Mouse (Mus musculus) cortical plate, adult 2 months (tissue): ENCODE data around the gene Ccdc69. TPM values are rescaled to one million over a fixed set of nuclear protein-coding genes. Genes with fewer than 3 reads are reported as not detected.

Experiments
- H3K27ac ChIP-seq: fragments of 200-500 bp; 2 replicates; pipeline ENCODE4 v1.5.1; 2012; ENCODE audit warnings: low read length, control low read depth, inconsistent platforms; ENCODE audit not compliant: insufficient read depth
- H3K4me1 ChIP-seq: fragments of 200-500 bp; 2 replicates; pipeline ENCODE4 v1.6.1; 2011; ENCODE audit warnings: low read length; ENCODE audit not compliant: control insufficient read depth, insufficient read depth
- H3K4me3 ChIP-seq: fragments of 200-500 bp; 2 replicates; pipeline ENCODE4 v1.5.1; 2011; ENCODE audit warnings: mild to moderate bottlenecking, low read length, control low read depth; ENCODE audit not compliant: insufficient read depth
- CTCF ChIP-seq: fragments of 200-500 bp; IDR thresholded peaks from 2 replicates; pipeline ENCODE4 v1.5.1; 2011; ENCODE audit warnings: mild to moderate bottlenecking, control low read depth, low read length; ENCODE audit not compliant: insufficient read depth; ENCODE audit errors: extremely low read depth
- POLR2A ChIP-seq: fragments of 200-500 bp; IDR thresholded peaks from 2 replicates; pipeline ENCODE4 v1.6.1; 2011; ENCODE audit warnings: mild to moderate bottlenecking, low read length, control low read depth; ENCODE audit not compliant: insufficient read depth; ENCODE audit errors: extremely low read depth
- polyA plus RNA-seq: library from polyadenylated mRNA; depleted of rRNA; stranded (reverse); fragments of >200 nt; gene quantifications from 2 replicates; pipeline ENCODE4 v1.2.3, GENCODE M21; 2012; rRNA removed

The Ccdc69 gene
- polyA plus RNA-seq, 1 experiment = 0.58 TPM

DNA sequence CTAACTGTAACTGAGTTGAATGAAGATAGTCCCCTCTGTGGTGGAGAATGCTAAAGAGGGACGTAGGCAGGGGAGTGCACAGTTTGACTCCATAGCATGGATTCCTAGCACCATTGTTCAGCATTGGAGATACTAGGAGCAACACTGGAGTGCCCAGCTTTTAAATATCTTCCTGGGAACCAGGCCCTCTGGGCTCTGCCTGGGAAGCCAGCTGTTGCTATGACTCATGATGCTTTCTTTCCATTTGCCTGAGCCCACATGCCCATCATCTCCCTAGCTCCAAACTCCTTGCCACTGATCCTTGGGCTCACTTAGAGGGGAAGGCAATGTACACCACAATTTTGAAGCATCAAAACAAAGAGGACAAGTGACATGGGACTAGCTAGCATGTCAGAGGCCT, 61.2 kb downstream of the Ccdc69 start:
- TF ChIP-seq CTCF (no peak), POLR2A (no peak)
- no peak overlapping the region for H3K4me3 ChIP-seq
- peak overlapping the region; percentile 57 for H3K27ac ChIP-seq
- H3K4me1 ChIP-seq = peaks cover 16% of the 10 kb centered on the region

- TF ChIP-seq CTCF = no peak
- H3K4me3 ChIP-seq = no peak overlapping the region
- H3K27ac ChIP-seq = peak overlapping the region; percentile 12
- peaks cover 17% of the 10 kb centered on the region for H3K4me1 ChIP-seq
Measured at GRCm38 (mm10) chr11:55015831-55016241, 62.1 kb downstream of the Ccdc69 start.

DNA sequence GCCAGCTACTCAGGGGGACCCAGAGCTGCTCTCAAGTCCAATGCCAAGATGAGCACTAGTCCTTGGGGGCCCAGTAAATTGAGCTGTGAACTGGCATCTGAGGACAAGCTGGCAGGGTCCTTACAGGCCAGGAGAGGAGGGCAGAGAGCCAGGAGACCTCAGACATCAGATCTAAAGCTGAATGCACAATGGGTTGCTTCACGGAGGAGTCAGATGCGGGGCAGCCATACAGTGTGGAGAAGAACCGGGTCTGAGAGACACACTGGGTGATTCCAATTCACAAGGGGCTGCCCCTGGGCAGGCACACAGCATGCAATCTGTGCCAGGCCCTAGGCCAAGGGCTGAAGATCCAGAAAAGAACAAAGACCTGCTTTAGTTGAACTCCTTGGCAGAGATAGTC, 62.7 kb downstream of the Ccdc69 start:
- Histone ChIP-seq H3K4me3 (no peak overlapping the region), H3K4me1 (peaks cover 17% of the 10 kb centered on the region), H3K27ac (0 out of 2 replicates have a peak overlapping the region, but pooled peaks have one; percentile 12)
- TF ChIP-seq POLR2A (no peak), CTCF (no peak)

DNA sequence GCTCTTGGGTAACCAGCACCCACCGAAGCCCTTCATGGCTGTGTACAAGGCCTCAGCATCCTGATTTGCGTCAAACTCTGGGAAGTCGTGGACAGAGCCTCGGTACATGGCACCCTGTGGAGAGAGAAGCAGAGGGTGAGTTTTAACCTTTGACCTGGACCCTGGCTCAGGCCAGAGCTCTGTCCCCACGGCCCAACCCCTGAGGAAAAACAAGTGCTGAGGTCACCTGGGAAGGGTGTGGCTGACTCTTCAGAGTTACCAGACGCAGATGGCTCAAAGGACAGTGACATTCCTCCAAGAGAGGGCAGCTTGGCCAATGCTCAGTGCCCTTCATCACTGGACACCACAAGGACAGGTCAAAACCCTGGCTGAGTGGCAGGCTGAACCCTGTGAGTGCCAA, 64.1 kb downstream of the Ccdc69 start:
- no peak overlapping the region for H3K4me3 ChIP-seq
- TF ChIP-seq POLR2A (no peak), CTCF (no peak)
- peaks cover 17% of the 10 kb centered on the region for H3K4me1 ChIP-seq
- no peak overlapping the region for H3K27ac ChIP-seq

DNA sequence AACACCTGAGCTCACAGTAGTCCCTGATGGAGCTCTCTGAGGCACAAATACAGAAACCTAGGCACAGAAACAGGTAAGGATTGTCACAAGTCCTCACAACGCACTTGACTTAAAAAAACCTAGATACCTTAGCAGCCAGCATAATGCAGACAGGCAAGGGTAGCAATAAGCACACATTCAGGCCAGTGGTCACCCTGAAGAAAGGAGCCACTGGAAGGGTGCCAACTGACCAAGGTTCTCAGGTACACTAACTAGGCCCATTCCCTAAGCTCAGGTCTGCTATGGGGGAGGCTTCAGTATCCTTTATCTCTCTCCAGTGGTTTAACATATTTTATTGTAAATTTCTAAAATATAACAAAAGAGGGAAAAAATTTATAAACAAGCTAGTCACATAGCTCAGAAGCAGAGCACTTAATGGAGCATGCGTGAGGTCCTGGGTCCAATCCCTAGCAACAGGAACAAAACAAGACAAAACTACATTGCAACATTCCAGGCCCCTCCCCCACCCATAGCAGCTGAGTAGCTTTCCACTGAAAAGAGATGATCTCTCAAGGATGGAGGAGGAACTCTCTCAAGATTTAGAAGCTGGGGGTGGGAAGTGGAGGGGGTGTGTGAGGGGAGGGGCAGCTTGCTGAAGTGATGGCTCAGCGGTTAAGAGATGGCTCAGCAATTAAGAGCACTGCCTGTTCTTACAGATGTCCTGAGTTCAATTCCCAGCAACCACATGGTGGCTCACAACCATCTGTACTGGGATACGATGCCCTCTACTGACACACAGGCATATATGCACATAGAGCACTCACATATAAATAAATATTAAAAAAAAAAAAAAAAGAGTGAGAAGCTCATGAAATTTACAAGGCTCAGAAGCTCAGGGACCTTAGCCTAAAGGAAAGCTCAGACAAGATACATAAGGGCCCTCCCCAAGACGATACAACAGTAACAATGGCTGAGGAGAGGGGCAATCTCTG, 65.1 kb downstream of the Ccdc69 start:
- Histone ChIP-seq H3K27ac (no peak overlapping the region), H3K4me1 (peaks cover 17% of the 10 kb centered on the region), H3K4me3 (no peak overlapping the region)
- TF ChIP-seq POLR2A (no peak), CTCF (no peak)

DNA sequence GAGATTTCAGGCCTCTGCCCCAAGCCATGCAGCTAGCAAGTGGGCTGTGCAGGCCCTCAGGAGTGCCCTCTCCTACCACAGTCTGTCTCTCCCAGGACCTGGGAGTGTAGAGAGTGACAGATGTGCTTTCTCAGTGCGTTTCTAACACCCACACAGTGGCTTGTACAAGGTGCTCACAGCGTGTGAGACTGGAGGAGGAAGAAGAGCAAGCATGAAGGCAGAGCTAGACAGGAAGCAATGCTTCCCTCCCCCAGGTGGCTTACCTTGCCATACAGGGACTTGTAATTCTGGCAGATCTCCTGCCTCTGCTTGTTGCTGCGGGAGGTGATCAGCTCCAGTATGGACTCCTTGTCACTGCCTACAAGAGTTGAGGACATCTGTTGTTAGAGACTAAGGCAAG, 66.5 kb downstream of the Ccdc69 start:
- no peak overlapping the region for H3K27ac ChIP-seq
- TF ChIP-seq CTCF = no peak
- no peak for TF ChIP-seq POLR2A
- H3K4me3 ChIP-seq = no peak overlapping the region
- H3K4me1 ChIP-seq = peaks cover 11% of the 10 kb centered on the region

GRCm38 (mm10) chr11:55008230-55008629, 69.7 kb downstream of the Ccdc69 start:
- Histone ChIP-seq H3K4me3 (no peak overlapping the region), H3K4me1 (0 out of 2 replicates have a peak, but pooled peaks cover 3% of the 10 kb centered on the region), H3K27ac (no peak overlapping the region)
- TF ChIP-seq CTCF (no peak), POLR2A (no peak)

DNA sequence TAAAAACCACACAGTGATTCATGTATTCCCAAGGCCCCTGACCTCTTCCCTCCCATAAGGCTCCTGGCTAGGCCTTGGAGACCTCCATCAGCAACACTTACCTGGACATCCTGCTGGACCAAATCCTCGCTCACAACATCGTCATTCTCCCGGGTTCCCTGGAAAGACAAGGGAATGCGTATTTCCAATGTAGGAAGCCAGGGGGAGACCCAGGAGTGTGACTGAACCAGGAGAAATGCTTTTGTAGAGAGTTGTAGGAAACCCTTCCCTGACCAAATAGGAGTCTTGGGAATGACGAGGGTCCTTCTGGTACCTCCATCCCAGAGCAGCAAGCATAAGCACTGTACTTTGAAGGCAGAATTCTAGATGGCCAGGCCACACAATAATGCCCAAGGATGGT, 72.2 kb downstream of the Ccdc69 start:
- H3K4me3 ChIP-seq = no peak overlapping the region
- H3K4me1 ChIP-seq = no peaks in the 10 kb centered on the region
- no peak overlapping the region for H3K27ac ChIP-seq
- TF ChIP-seq CTCF (no peak), POLR2A (no peak)

DNA sequence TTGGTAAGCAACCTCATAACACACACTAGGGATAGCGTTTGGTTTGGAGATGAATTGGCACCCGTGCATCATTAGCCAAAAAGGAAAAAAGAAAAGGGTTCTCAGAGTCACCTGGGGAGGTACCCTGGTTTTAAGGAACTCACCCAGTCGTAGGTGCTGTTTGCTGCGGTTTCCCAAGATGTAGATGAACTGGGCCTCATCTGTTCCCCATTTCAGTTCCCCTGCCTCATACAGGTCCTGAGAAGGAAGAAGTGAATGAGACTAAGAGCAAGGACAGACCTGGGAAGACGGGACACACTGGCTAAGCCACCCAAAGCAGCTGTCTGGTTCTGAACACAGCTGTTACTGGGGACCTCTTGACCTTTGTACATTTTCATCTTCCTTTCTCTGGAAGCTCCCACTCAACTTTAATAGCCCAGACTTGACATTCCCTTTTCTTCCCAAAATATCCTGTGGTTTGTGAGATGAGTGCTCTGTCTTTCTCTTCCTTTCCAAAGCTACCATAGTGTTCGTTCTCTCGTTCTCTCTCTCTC, 72.9 kb downstream of the Ccdc69 start:
- Histone ChIP-seq H3K4me3 (no peak overlapping the region), H3K4me1 (no peaks in the 10 kb centered on the region), H3K27ac (no peak overlapping the region)
- TF ChIP-seq CTCF (no peak), POLR2A (no peak)

Other genes starting within 250 kb of the Ccdc69 start
- gene Lyrm7, start 217.2 kb downstream of the Ccdc69 start, polyA plus RNA-seq = 24.4 and 25.1 TPM in 2 replicates
- gene Hint1, start 211.7 kb downstream of the Ccdc69 start, polyA plus RNA-seq = 532 and 541 TPM in 2 replicates
- gene Gpx3, start 175.7 kb downstream of the Ccdc69 start, polyA plus RNA-seq = 4.1 and 5.9 TPM in 2 replicates
- gene Tnip1, start 115.2 kb downstream of the Ccdc69 start, polyA plus RNA-seq = 22.7 and 25.3 TPM in 2 replicates
- gene Anxa6, start 44.7 kb downstream of the Ccdc69 start, polyA plus RNA-seq = 89.3 and 93.8 TPM in 2 replicates
- gene Gm2a, start 20.0 kb upstream of the Ccdc69 start, polyA plus RNA-seq = 44.2 and 44.4 TPM in 2 replicates
- not detected in 2 replicates for gene Slc36a3, start 73.6 kb upstream of the Ccdc69 start, polyA plus RNA-seq
- 0.53 and 0.75 TPM in 2 replicates for gene Slc36a2, start 106.9 kb upstream of the Ccdc69 start, polyA plus RNA-seq
- gene Slc36a1, start 126.2 kb upstream of the Ccdc69 start, polyA plus RNA-seq = 33.5 and 35.9 TPM in 2 replicates